In genomic region chr16:7602428-7602827, GRCm38 (mm10) we compare ENCODE assay signal across 11 mouse cellular contexts.
A peak's percentile ranks its signal among the peaks of the same experiment; 100 is the strongest.
DNase-seq lines count a peak whose midpoint lies in the region; ATAC-seq lines count a peak whose summit lies in the region.
"Had no signal": no experiment of that assay in that cellular context is flagged by ENCODE, and none has a peak within 500 bp of the region (broad histone marks: within the 10 kb centered on the region; RNA-seq: fewer than 3 reads in every experiment).

No protein-coding gene starts in this region.

- DNase-seq in cerebellum, postnatal 10 days = peak; percentile 37 to 65
- DNase-seq in heart, postnatal 10 days = peak; percentile 32 to 56
- DNase-seq in heart, postnatal 36 days = no peak
- peak; percentile 11 for DNase-seq in left cerebral cortex, postnatal 4 days
- no peak for DNase-seq in left cerebral cortex, adult 8-10 months (ENCODE audit: low spot score in 2 of 2)
- DNase-seq in retina, postnatal 1 day = peak; percentile 52
- no peak for DNase-seq in retina, embryonic 14.5 days (ENCODE audit: low spot score)
- DNase-seq: cerebellum, adult 9-10 months; liver; thymus, postnatal 25 days had no signal

- intact Hi-C loops in heart, postnatal 10 days (cut with DNase I) = no loop called here
- intact Hi-C loops in heart, postnatal 36 days (cut with DNase I) = no loop called here
- intact Hi-C loops in left cerebral cortex, postnatal 4 days (cut with DNase I) = no loop called here

- no peak for ATAC-seq in cerebellum, adult (ENCODE audit: insufficient number of reproducible peaks, low FRiP score, low TSS enrichment)

Comparison
In these comparisons a context has a peak if more than half of its experiments do, and no peak if none do; other contexts are left out.
1. DNase-seq: peak in cerebellum, postnatal 10 days (2 of 2), heart, postnatal 10 days (2 of 2), left cerebral cortex, postnatal 4 days (single experiment) and retina, postnatal 1 day (single experiment); none in heart, postnatal 36 days (0 of 2), left cerebral cortex, adult 8-10 months (0 of 2) and retina, embryonic 14.5 days (single experiment).